Mouse (Mus musculus): ENCODE measurements around the gene Wdr45. TPM values are rescaled to one million over a fixed set of nuclear protein-coding genes. Genes with fewer than 3 reads are reported as not detected.
A peak's percentile ranks its signal among the peaks of the same experiment; 100 is the strongest.

Wdr45 gene
- polyA plus RNA-seq, 1 experiment = 41.7 TPM

DNA sequence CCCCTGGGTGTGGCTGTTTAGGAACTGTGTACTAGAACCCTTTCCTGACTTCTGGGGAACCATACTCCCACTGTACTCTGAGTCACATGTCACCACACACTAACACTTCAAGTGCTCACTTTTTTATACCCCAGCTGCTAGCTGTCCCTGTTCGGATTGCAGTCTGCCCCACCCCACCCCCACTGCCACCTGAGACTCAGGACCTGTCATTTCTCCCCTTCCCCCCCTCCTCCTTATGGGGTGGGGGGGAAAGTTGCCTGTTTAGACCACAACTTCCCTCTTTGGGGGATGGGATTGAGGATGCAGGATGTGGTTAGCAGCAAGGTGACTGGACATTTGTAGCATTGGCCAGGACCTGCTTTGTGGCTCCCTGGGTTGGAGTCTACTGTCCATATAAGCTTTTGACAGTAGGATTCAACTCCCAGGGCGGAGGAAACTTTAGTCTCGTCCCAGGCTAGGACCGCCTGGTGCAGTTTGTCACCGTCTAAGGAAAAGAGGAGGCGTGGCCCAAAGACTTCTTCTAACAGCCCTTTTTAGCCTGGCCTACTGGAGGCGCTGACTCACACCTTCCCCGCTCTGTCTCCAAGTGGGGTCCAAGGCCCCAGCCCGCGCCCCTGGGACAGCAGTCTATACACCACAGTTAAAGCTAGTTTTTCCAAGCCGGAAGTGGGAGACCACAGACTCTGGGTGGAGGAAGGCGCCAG is 40.4 kb upstream of the Wdr45 start:
- H3K27ac ChIP-seq (ENCODE audit: insufficient read depth, low read length) = peak overlapping the region; percentile 60
- H3K4me1 ChIP-seq (ENCODE audit: control insufficient read depth, insufficient read depth, insufficient read length) = peaks cover 7% of the 10 kb centered on the region; the same call in 1 of the 2 replicates
- TF ChIP-seq CTCF (IDR thresholded peaks at IDR 0.05; ENCODE audit: extremely low read depth, insufficient read depth, insufficient read length, insufficient replicate concordance) (no peak), POLR2A (IDR thresholded peaks at IDR 0.05; ENCODE audit: low read depth, low read length) (no peak)
- H3K4me3 ChIP-seq (ENCODE audit: extremely low read depth, insufficient read depth, insufficient read length) = peak overlapping the region; percentile 55
- DNase-seq (ENCODE audit: low read depth in 1 of 2, low spot score in 2 of 2) = peak in 1 of 2 experiments; percentile 58
- H3K36me3 ChIP-seq (ENCODE audit: control insufficient read depth, insufficient read depth, low read length) = no peaks in the 10 kb centered on the region; the same call in 1 of the 2 replicates
- WGBS = 28% methylated on average over 12 of the region's 12 CpGs
- no peaks in the 10 kb centered on the region for H3K27me3 ChIP-seq (ENCODE audit: control insufficient read depth, insufficient read depth, low read length)

DNA sequence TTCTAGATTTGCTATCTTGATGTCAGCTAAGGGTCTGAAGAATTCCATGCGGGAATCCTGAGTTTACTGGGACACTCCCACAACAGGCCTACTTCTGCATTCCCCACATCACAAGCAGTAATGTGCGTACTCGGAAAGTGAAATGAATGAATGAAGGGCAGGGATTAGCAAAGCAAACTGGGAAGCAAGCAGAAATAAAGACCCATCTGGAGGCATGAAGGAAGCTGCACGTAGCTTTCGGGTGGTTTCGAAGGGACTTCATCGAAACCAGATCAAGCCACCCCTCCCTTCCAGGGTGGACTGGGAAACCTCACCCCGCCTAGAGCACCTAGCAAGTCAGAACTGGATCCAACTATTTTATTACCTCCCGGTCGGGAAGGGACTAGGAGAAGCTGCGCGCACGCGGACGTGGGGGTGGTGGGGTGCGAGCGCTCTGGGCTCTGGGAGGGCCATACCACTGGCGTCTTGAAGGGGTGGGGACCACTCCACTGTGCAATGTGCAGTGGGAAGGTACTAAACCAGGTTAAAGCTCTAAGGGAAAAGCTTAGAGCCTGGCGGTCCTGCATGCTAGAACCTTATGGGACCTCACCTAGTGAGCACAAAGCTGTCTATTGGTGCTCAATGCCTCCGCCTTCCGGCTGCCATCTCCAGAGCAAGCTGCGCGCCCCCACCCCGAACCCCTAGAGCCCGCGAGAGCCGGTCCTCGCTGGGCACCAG is 39.7 kb upstream of the Wdr45 start:
- TF ChIP-seq POLR2A (IDR thresholded peaks at IDR 0.05; ENCODE audit: low read depth, low read length) = no peak
- WGBS = 39% methylated on average over 28 of the region's 28 CpGs
- DNase-seq (ENCODE audit: low read depth in 1 of 2, low spot score in 2 of 2) = peak in 1 of 2 experiments; percentile 15
- H3K36me3 ChIP-seq (ENCODE audit: control insufficient read depth, insufficient read depth, low read length) = no peaks in the 10 kb centered on the region
- peak overlapping the region; percentile 55 for H3K4me3 ChIP-seq (ENCODE audit: extremely low read depth, insufficient read depth, insufficient read length)
- peaks cover 7% of the 10 kb centered on the region; the same call in 1 of the 2 replicates for H3K4me1 ChIP-seq (ENCODE audit: control insufficient read depth, insufficient read depth, insufficient read length)
- H3K27ac ChIP-seq (ENCODE audit: insufficient read depth, low read length) = peak overlapping the region; percentile 60
- no peaks in the 10 kb centered on the region for H3K27me3 ChIP-seq (ENCODE audit: control insufficient read depth, insufficient read depth, low read length)

GRCm38 (mm10) chrX:7675001-7675380 is 39.1 kb upstream of the Wdr45 start:
- peak overlapping the region; percentile 28; the same call in 1 of the 2 replicates for H3K27ac ChIP-seq (ENCODE audit: insufficient read depth, low read length)
- H3K4me1 ChIP-seq (ENCODE audit: control insufficient read depth, insufficient read depth, insufficient read length) = peaks cover 7% of the 10 kb centered on the region; the same call in 1 of the 2 replicates
- DNase-seq (ENCODE audit: low read depth in 1 of 2, low spot score in 2 of 2) = no peak
- peak overlapping the region; percentile 55; the same call in 1 of the 2 replicates for H3K4me3 ChIP-seq (ENCODE audit: extremely low read depth, insufficient read depth, insufficient read length)
- no peaks in the 10 kb centered on the region for H3K36me3 ChIP-seq (ENCODE audit: control insufficient read depth, insufficient read depth, low read length)
- TF ChIP-seq POLR2A (IDR thresholded peaks at IDR 0.05; ENCODE audit: low read depth, low read length) = no peak
- no peak for TF ChIP-seq CTCF (IDR thresholded peaks at IDR 0.05; ENCODE audit: extremely low read depth, insufficient read depth, insufficient read length, insufficient replicate concordance)
- 31% methylated on average over 10 of the region's 10 CpGs for WGBS
- no peaks in the 10 kb centered on the region for H3K27me3 ChIP-seq (ENCODE audit: control insufficient read depth, insufficient read depth, low read length)

GRCm38 (mm10) chrX:7678986-7679385 is 35.1 kb upstream of the Wdr45 start:
- WGBS = 36% methylated on average over 3 of the region's 3 CpGs
- no peak for DNase-seq (ENCODE audit: low read depth in 1 of 2, low spot score in 2 of 2)
- Histone ChIP-seq H3K36me3 (ENCODE audit: control insufficient read depth, insufficient read depth, low read length) (no peaks in the 10 kb centered on the region), H3K4me3 (ENCODE audit: extremely low read depth, insufficient read depth, insufficient read length) (no peak overlapping the region), H3K27ac (ENCODE audit: insufficient read depth, low read length) (no peak overlapping the region), H3K27me3 (ENCODE audit: control insufficient read depth, insufficient read depth, low read length) (no peaks in the 10 kb centered on the region), H3K4me1 (ENCODE audit: control insufficient read depth, insufficient read depth, insufficient read length) (peaks cover 4% of the 10 kb centered on the region; the same call in 1 of the 2 replicates)
- TF ChIP-seq CTCF (IDR thresholded peaks at IDR 0.05; ENCODE audit: extremely low read depth, insufficient read depth, insufficient read length, insufficient replicate concordance) = no peak
- no peak for TF ChIP-seq POLR2A (IDR thresholded peaks at IDR 0.05; ENCODE audit: low read depth, low read length)

GRCm38 (mm10) chrX:7679405-7680056 is 34.6 kb upstream of the Wdr45 start:
- Histone ChIP-seq H3K27ac (ENCODE audit: insufficient read depth, low read length) (peak overlapping the region; percentile 41), H3K4me3 (ENCODE audit: extremely low read depth, insufficient read depth, insufficient read length) (peak overlapping the region; percentile 36), H3K4me1 (ENCODE audit: control insufficient read depth, insufficient read depth, insufficient read length) (no peaks in the 10 kb centered on the region; the same call in 1 of the 2 replicates), H3K27me3 (ENCODE audit: control insufficient read depth, insufficient read depth, low read length) (no peaks in the 10 kb centered on the region), H3K36me3 (ENCODE audit: control insufficient read depth, insufficient read depth, low read length) (no peaks in the 10 kb centered on the region)
- 23% methylated on average over 27 of the region's 27 CpGs for WGBS
- TF ChIP-seq POLR2A (IDR thresholded peaks at IDR 0.05; ENCODE audit: low read depth, low read length) = no peak
- peak; percentile 60; the same call in 1 of the 2 replicates for TF ChIP-seq CTCF (IDR thresholded peaks at IDR 0.05; ENCODE audit: extremely low read depth, insufficient read depth, insufficient read length, insufficient replicate concordance)
- peak; percentile 74 to 83 for DNase-seq (ENCODE audit: low read depth in 1 of 2, low spot score in 2 of 2)

DNA sequence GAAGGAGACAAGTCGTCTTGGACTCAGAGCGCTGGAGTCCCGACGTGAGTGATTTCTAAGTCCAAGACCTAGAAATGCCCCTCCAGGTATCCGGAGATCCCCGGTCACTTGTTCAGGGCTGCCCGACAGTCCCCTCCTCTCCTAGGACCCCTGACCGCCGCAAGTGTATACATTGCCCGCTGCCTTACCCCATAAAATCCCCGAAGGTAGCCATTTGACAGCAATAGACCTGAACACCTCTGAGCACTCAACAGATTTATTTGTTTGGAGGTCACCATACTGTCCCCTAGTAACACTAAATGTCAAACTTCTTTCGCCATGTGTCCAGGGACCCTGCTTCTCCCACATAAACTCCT is 34.1 kb upstream of the Wdr45 start:
- H3K27me3 ChIP-seq (ENCODE audit: control insufficient read depth, insufficient read depth, low read length) = no peaks in the 10 kb centered on the region
- H3K4me1 ChIP-seq (ENCODE audit: control insufficient read depth, insufficient read depth, insufficient read length) = no peaks in the 10 kb centered on the region; the same call in 1 of the 2 replicates
- DNase-seq (ENCODE audit: low read depth in 1 of 2, low spot score in 2 of 2) = no peak
- 39% methylated on average over 12 of the region's 12 CpGs for WGBS
- no peak overlapping the region for H3K27ac ChIP-seq (ENCODE audit: insufficient read depth, low read length)
- TF ChIP-seq CTCF (IDR thresholded peaks at IDR 0.05; ENCODE audit: extremely low read depth, insufficient read depth, insufficient read length, insufficient replicate concordance) (no peak), POLR2A (IDR thresholded peaks at IDR 0.05; ENCODE audit: low read depth, low read length) (no peak)
- H3K36me3 ChIP-seq (ENCODE audit: control insufficient read depth, insufficient read depth, low read length) = no peaks in the 10 kb centered on the region
- no peak overlapping the region for H3K4me3 ChIP-seq (ENCODE audit: extremely low read depth, insufficient read depth, insufficient read length)
